8 mouse cellular contexts compared by ENCODE assay signal in the genomic region with DNA sequence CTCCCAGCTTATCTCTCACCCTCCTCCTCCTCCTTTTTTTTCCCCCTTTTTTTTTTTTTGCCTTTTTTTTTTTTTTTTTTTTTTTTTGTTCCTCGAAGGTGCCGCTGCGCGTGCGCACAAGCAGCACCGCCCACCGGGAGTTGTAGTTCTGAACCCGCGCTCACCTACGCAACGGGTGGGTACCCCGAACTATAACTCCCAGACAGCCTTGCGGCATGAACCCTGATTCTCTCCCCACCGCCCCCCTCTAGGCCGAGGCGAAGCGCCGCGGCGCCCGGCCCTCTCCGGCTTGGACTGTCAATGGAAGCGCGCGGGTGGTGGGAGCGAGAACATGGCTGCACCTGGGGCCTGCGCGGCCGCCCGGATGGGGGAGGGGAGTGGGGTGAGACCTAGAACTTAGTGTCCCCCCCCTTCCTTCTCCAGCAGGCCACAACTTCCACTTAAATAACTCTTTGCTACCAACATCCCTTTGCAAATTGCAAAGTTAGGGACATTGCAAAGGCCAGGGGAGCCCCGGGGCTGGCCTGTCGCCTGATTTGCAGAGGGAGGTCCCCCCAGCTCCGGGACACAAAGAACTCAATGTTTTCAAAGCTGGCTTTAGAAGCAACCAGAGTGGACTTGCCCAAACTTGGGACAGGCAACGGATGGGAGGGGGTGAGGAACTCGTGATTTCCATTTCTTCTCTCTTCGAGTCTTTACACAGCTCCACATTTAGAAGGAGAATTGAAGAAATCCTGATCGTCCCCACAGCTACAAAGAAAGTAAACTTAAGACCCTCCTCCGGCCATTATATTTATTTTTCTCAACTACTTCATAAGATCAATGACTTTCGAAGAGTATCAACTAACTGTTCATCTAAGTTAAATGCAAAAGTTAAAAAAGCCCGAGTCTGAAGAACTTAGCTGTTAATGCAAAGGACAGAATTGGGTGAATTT. TPM values are rescaled to one million over a fixed set of nuclear protein-coding genes. Genes with fewer than 3 reads are reported as not detected.
DNase-seq lines count a peak whose midpoint lies in the region; ATAC-seq and TF ChIP-seq lines count a peak whose summit lies in the region.

A gene (minus strand): TSS at position 73 of the 935 bp plus-strand sequence.

- H3K4me2 ChIP-seq in forebrain, embryonic 12.5 days, result peak within 1 kb of the TSS; percentile 71
- H3K4me2 ChIP-seq in heart, postnatal 0 days (ENCODE audit: low read depth, low read length), result peak within 1 kb of the TSS; percentile 71
- H3K4me2 ChIP-seq in liver, embryonic 16.5 days (ENCODE audit: low read depth, low read length), result peak within 1 kb of the TSS; percentile 93
- H3K4me2 ChIP-seq in neural tube, embryonic 13.5 days, result peak within 1 kb of the TSS; percentile 76

- H3K9ac ChIP-seq in forebrain, embryonic 12.5 days, result peak within 1 kb of the TSS; percentile 95
- peak within 1 kb of the TSS; percentile 97 for H3K9ac ChIP-seq in heart, postnatal 0 days (replicated peaks; ENCODE audit: low read depth, low read length)
- H3K9ac ChIP-seq in liver, embryonic 16.5 days (ENCODE audit: low read depth, low read length), result peak within 1 kb of the TSS; percentile 94
- H3K9ac ChIP-seq in neural tube, embryonic 13.5 days, result peak within 1 kb of the TSS; percentile 100

- H3K27ac ChIP-seq in forebrain, embryonic 12.5 days, result peak within 1 kb of the TSS; percentile 100
- H3K27ac ChIP-seq in heart, postnatal 0 days (ENCODE audit: low read depth), result peak within 1 kb of the TSS; percentile 100
- peak within 1 kb of the TSS; percentile 93 for H3K27ac ChIP-seq in liver, embryonic 16.5 days (ENCODE audit: low read length)
- peak within 1 kb of the TSS; percentile 100 for H3K27ac ChIP-seq in neural tube, embryonic 13.5 days (replicated peaks)
- H3K27ac ChIP-seq in testis, adult 2 months (ENCODE audit: control insufficient read depth, insufficient read depth, low read depth, low read length), result peak within 1 kb of the TSS; percentile 97

- ATAC-seq in forebrain, embryonic 12.5 days (ENCODE audit: low FRiP score), result peak; percentile 91
- ATAC-seq in heart, postnatal 0 days (ENCODE audit: insufficient read depth, low read depth), result peak; percentile 90
- ATAC-seq in liver, embryonic 16.5 days (ENCODE audit: low read depth), result peak; percentile 85
- ATAC-seq in neural tube, embryonic 13.5 days (ENCODE audit: low read depth), result peak; percentile 93

- TF ChIP-seq CTCF in E14TG2a.4 (conservative IDR thresholded peaks at IDR 0.05; ENCODE audit: low read length), result no peak
- TF ChIP-seq CTCF in heart, postnatal 0 days (IDR thresholded peaks at IDR 0.05; ENCODE audit: low read depth), result no peak
- TF ChIP-seq CTCF in testis, adult 2 months (IDR thresholded peaks at IDR 0.05; ENCODE audit: control insufficient read depth, insufficient read depth, insufficient replicate concordance, low read depth, low read length), result no peak

- no peaks in the 10 kb centered on the region for H3K9me3 ChIP-seq in E14TG2a.4 (ENCODE audit: low read length)
- no peaks in the 10 kb centered on the region for H3K9me3 ChIP-seq in forebrain, embryonic 12.5 days
- H3K9me3 ChIP-seq in heart, postnatal 0 days (replicated peaks; ENCODE audit: control insufficient read depth, low read length), result no peaks in the 10 kb centered on the region
- H3K9me3 ChIP-seq in liver, embryonic 16.5 days (replicated peaks; ENCODE audit: control insufficient read depth, low read length), result no peaks in the 10 kb centered on the region
- H3K9me3 ChIP-seq in neural tube, embryonic 13.5 days, result no peaks in the 10 kb centered on the region

- WGBS in forebrain, embryonic 12.5 days, result under 1% methylated on average over 40 of the region's 40 CpGs
- WGBS in heart, postnatal 0 days, result under 1% methylated on average over 34 of the region's 40 CpGs
- WGBS in liver, embryonic 16.5 days (ENCODE audit: insufficient replicate concordance), result under 1% methylated on average over 40 of the region's 40 CpGs
- WGBS in neural tube, embryonic 13.5 days, result under 1% methylated on average over 40 of the region's 40 CpGs

- peak; percentile 64; the same call in 1 of the 2 replicates for TF ChIP-seq POLR2A in testis, adult 2 months (IDR thresholded peaks at IDR 0.05; ENCODE audit: control insufficient read depth, low read depth, low read length)

- peaks cover 60% of the 10 kb centered on the region for H3K4me1 ChIP-seq in E14TG2a.4 (replicated peaks; ENCODE audit: low read depth, low read length)
- H3K4me1 ChIP-seq in forebrain, embryonic 12.5 days, result peaks cover 36% of the 10 kb centered on the region
- peaks cover 4% of the 10 kb centered on the region; the same call in 1 of the 2 replicates for H3K4me1 ChIP-seq in heart, postnatal 0 days (ENCODE audit: control insufficient read depth, insufficient read depth)
- peaks cover 25% of the 10 kb centered on the region for H3K4me1 ChIP-seq in liver, embryonic 16.5 days (ENCODE audit: control insufficient read depth, low read depth, low read length)
- peaks cover 50% of the 10 kb centered on the region for H3K4me1 ChIP-seq in neural tube, embryonic 13.5 days (replicated peaks)
- H3K4me1 ChIP-seq in testis, adult 2 months (ENCODE audit: control insufficient read depth, insufficient read depth, low read length), result peaks cover 14% of the 10 kb centered on the region

- no peaks in the 10 kb centered on the region for H3K27me3 ChIP-seq in E14TG2a.4 (ENCODE audit: insufficient read depth, low read length)
- no peaks in the 10 kb centered on the region for H3K27me3 ChIP-seq in forebrain, embryonic 12.5 days
- H3K27me3 ChIP-seq in heart, postnatal 0 days (ENCODE audit: control insufficient read depth, insufficient read depth, low read length), result no peaks in the 10 kb centered on the region
- H3K27me3 ChIP-seq in liver, embryonic 16.5 days (ENCODE audit: control insufficient read depth, insufficient read depth, low read depth, low read length), result no peaks in the 10 kb centered on the region
- H3K27me3 ChIP-seq in neural tube, embryonic 13.5 days, result no peaks in the 10 kb centered on the region
- no peaks in the 10 kb centered on the region for H3K27me3 ChIP-seq in testis, adult 2 months (ENCODE audit: control insufficient read depth, insufficient read depth, low read length)

- H3K4me3 ChIP-seq in E14TG2a.4 (replicated peaks; ENCODE audit: low read length), result peak within 1 kb of the TSS; percentile 97
- H3K4me3 ChIP-seq in forebrain, embryonic 12.5 days (replicated peaks), result peak within 1 kb of the TSS; percentile 66
- peak within 1 kb of the TSS; percentile 80 for H3K4me3 ChIP-seq in heart, postnatal 0 days (ENCODE audit: low read depth, low read length)
- peak within 1 kb of the TSS; percentile 91 for H3K4me3 ChIP-seq in liver, embryonic 16.5 days (ENCODE audit: low read depth, low read length)
- peak within 1 kb of the TSS; percentile 86 for H3K4me3 ChIP-seq in neural tube, embryonic 13.5 days
- H3K4me3 ChIP-seq in testis, adult 2 months (ENCODE audit: control insufficient read depth, low read depth, low read length), result peak within 1 kb of the TSS; percentile 95

- peaks cover 16% of the 10 kb centered on the region for H3K36me3 ChIP-seq in E14TG2a.4 (ENCODE audit: insufficient read depth, low read length)
- H3K36me3 ChIP-seq in forebrain, embryonic 12.5 days (replicated peaks), result peaks cover 16% of the 10 kb centered on the region
- H3K36me3 ChIP-seq in heart, postnatal 0 days (replicated peaks; ENCODE audit: control insufficient read depth, insufficient read depth, low read length), result peaks cover 15% of the 10 kb centered on the region; the same call in 1 of the 2 replicates
- H3K36me3 ChIP-seq in liver, embryonic 16.5 days (ENCODE audit: control insufficient read depth, insufficient read depth), result peaks cover 6% of the 10 kb centered on the region; the same call in 1 of the 2 replicates
- H3K36me3 ChIP-seq in neural tube, embryonic 13.5 days, result peaks cover 16% of the 10 kb centered on the region
- H3K36me3 ChIP-seq in testis, adult 2 months (ENCODE audit: control insufficient read depth, insufficient read depth, low read length), result no peaks in the 10 kb centered on the region; the same call in 1 of the 2 replicates

- DNase-seq in c-Kit-positive CD71-positive TER-119-positive erythroid progenitor cells, embryonic 14.5 days (ENCODE audit: low spot score), result peak; percentile 90
- DNase-seq in heart, postnatal 0 days (ENCODE audit: low spot score), result peak; percentile 98
- DNase-seq in kidney, postnatal 4 days, result peak; percentile 93 to 97

- TF ChIP-seq EP300 in heart, postnatal 0 days (IDR thresholded peaks at IDR 0.05; ENCODE audit: low read depth), result peak; percentile 76

RNA-seq across cellular contexts. Expression of the gene that starts here (rescaled TPM):
- 245 and 247 TPM in 2 replicates for polyA plus RNA-seq in forebrain, embryonic 12.5 days (2016; fragmentation: Nextera tagmentation; extraction: Ambion mirVana)
- 84.8 and 97.1 TPM in 2 replicates for total RNA-seq in heart, postnatal 0 days (2014; rRNA removed; ENCODE audit: low replicate concordance)
- 81.9 and 82.3 TPM in 2 replicates for polyA plus RNA-seq in heart, postnatal 0 days (2015; fragmentation: Nextera tagmentation; extraction: Ambion mirVana)
- 31.7 and 34.2 TPM in 2 replicates for polyA plus RNA-seq in liver, embryonic 16.5 days (2015; fragmentation: Nextera tagmentation; extraction: Ambion mirVana)
- polyA plus RNA-seq in neural tube, embryonic 13.5 days (2015; fragmentation: Nextera tagmentation; extraction: Ambion mirVana), result 188 and 247 TPM in 2 replicates
- polyA plus RNA-seq in testis, adult 2 months (2012; rRNA removed), result 79.9 and 84.4 TPM in 2 replicates

Comparison
In these comparisons a context has a peak if more than half of its experiments do, and no peak if none do; other contexts are left out.
1. Peak in every context shown above with its lines: DNase-seq, ATAC-seq, H3K4me3 ChIP-seq and H3K27ac ChIP-seq.